Mouse (Mus musculus): ENCODE results near the gene Bcl11a.
"Not testable (repeated sequence)": the region's sequence is repeated elsewhere in the genome, so short reads cannot be mapped to it uniquely, and the experiment has no call there.

The Bcl11a gene

GRCm38 (mm10) chr11:24100449-24101070 lies 22.7 kb downstream of the Bcl11a start:
- no peak for DNase-seq

- no peak for DNase-seq
Measured at GRCm38 (mm10) chr11:24101625-24102024, 23.8 kb downstream of the Bcl11a start.

- no peak for DNase-seq
Measured at GRCm38 (mm10) chr11:24102372-24102771, 24.5 kb downstream of the Bcl11a start.

GRCm38 (mm10) chr11:24103128-24103742 lies 25.4 kb downstream of the Bcl11a start:
- DNase-seq: no peak

GRCm38 (mm10) chr11:24107414-24107813 lies 29.6 kb downstream of the Bcl11a start:
- no peak for DNase-seq

- DNase-seq: no peak
Measured at GRCm38 (mm10) chr11:24108974-24109373, 31.1 kb downstream of the Bcl11a start.

GRCm38 (mm10) chr11:24109388-24109787 lies 31.5 kb downstream of the Bcl11a start:
- DNase-seq: no peak

- no peak for DNase-seq
Measured at GRCm38 (mm10) chr11:24110113-24110512, 32.3 kb downstream of the Bcl11a start.

GRCm38 (mm10) chr11:24111720-24112119 lies 33.9 kb downstream of the Bcl11a start:
- DNase-seq: no peak

- no peak for DNase-seq
Measured at GRCm38 (mm10) chr11:24115017-24115752, 37.3 kb downstream of the Bcl11a start.

- no peak for DNase-seq
Measured at GRCm38 (mm10) chr11:24116041-24116440, 38.2 kb downstream of the Bcl11a start.

- no peak for DNase-seq
Measured at GRCm38 (mm10) chr11:24116582-24117318, 38.9 kb downstream of the Bcl11a start.

GRCm38 (mm10) chr11:24121136-24121535 lies 43.3 kb downstream of the Bcl11a start:
- no peak for DNase-seq

GRCm38 (mm10) chr11:24122899-24123298 lies 45.0 kb downstream of the Bcl11a start:
- no peak for DNase-seq

GRCm38 (mm10) chr11:24123991-24124390 lies 46.1 kb downstream of the Bcl11a start:
- no peak for DNase-seq

GRCm38 (mm10) chr11:24125098-24125497 lies 47.2 kb downstream of the Bcl11a start:
- no peak for DNase-seq

- no peak for DNase-seq
Measured at GRCm38 (mm10) chr11:24128001-24128400, 50.1 kb downstream of the Bcl11a start.

- DNase-seq: not testable (repeated sequence)
Measured at GRCm38 (mm10) chr11:24128880-24129279, 51.0 kb downstream of the Bcl11a start.

GRCm38 (mm10) chr11:24129358-24130185 lies 51.7 kb downstream of the Bcl11a start:
- no peak for DNase-seq

GRCm38 (mm10) chr11:24130186-24130760 lies 52.4 kb downstream of the Bcl11a start:
- DNase-seq: no peak

GRCm38 (mm10) chr11:24131818-24132217 lies 54.0 kb downstream of the Bcl11a start:
- DNase-seq: no peak

- no peak for DNase-seq
Measured at GRCm38 (mm10) chr11:24132358-24132757, 54.5 kb downstream of the Bcl11a start.

Data from kidney, postnatal 4 days (tissue).